Mouse (Mus musculus): ENCODE data around the gene Zfp612.

The Zfp612 gene

DNA sequence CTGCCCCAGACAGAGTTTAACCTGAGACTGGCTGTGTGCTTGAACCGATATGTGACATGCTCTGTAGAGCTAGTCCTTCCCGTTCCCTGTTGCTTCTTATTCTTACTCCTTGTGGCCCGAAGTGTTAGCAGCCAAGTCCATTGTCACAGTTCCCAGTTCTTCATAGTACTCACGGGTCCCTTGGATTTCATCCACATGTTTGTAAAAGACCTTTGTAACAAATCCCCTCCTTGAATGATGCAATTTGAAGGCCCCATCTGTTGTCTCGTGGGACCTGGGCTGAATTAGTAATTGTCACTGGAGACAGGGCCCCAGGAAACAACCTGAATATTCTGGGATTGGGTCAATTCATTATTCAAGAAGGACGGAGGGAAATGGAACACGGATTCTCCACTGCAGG, 56.0 kb downstream of the Zfp612 start:
- DNase-seq = no peak

DNA sequence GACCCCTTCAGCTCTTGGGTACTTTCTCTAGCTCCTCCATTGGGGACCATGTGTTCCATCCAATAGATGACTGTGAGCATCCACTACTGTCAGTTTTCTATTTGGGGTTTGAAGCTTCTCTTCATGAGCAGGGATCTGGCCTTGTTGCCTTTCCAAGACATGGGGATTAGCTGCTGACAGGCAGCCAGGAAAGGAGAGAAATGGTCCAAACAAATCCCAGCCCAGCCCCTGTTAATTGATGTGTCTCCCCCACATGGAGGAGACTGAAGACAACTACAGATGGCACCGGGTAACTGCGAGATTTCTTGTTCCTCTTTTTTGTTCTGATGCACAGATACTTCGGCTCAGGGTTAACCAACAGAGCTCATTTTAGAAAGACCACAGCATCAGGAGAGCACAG, 60.6 kb downstream of the Zfp612 start:
- DNase-seq = no peak

DNA sequence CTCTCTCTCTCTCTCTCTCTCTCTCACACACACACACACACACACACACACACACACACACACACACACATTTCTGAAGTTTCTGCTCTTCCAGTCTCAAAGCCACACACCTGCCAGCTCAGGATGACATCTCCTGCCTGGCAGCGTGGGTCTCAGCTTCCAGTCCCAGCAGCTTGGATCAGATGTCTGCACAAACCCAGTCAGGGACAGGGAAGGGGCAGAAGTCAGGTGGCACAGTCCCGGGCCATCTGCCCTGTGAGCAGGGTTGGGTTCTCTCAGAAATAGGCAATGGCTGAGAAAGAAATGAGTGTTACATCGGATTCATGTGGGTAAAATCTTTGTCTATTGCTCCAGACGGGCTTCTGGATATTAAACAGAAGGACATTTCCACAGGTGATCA, 61.2 kb downstream of the Zfp612 start:
- DNase-seq = no peak
